Mouse (Mus musculus) limb, embryonic 15.5 days (tissue): ENCODE results near the gene Myl10. TPM values are rescaled to one million over a fixed set of nuclear protein-coding genes. Genes with fewer than 3 reads are reported as not detected.
A peak's percentile ranks its signal among the peaks of the same experiment; 100 is the strongest.
"Not testable (repeated sequence)": the region's sequence is repeated elsewhere in the genome, so short reads cannot be mapped to it uniquely, and the experiment has no call there.

Source experiments
- ATAC-seq: fragments of 200-750 bp; cut with Nextera tagmentation; 2 replicates; pipeline ENCODE4 v1.8.0; 2017; ENCODE audit warnings: low read depth, moderate TSS enrichment; ENCODE audit not compliant: insufficient number of reproducible peaks, low FRiP score, low TSS enrichment
- H3K27ac ChIP-seq: fragments of 300-500 bp; sonication (generic); 2 replicates; pipeline ENCODE4 v1.5.1; 2015; ENCODE audit warnings: moderate library complexity, mild to moderate bottlenecking, inconsistent platforms
- H3K27me3 ChIP-seq: fragments of 300-500 bp; sonication (generic); 2 replicates; pipeline ENCODE4 v1.6.1; 2015; ENCODE audit warnings: inconsistent platforms
- H3K36me3 ChIP-seq: fragments of 300-500 bp; sonication (generic); 2 replicates; pipeline ENCODE4 v1.6.1; 2015; ENCODE audit warnings: inconsistent platforms
- H3K4me1 ChIP-seq: fragments of 300-500 bp; sonication (generic); 2 replicates; pipeline ENCODE4 v1.6.1; 2015; ENCODE audit warnings: inconsistent platforms
- H3K4me2 ChIP-seq: fragments of 300-500 bp; sonication (generic); 2 replicates; pipeline ENCODE4 v1.6.1; 2015; ENCODE audit warnings: mild to moderate bottlenecking, inconsistent platforms
- H3K4me3 ChIP-seq: fragments of 300-500 bp; sonication (generic); 2 replicates; pipeline ENCODE4 v1.5.1; 2015; ENCODE audit warnings: mild to moderate bottlenecking, inconsistent platforms
- H3K9ac ChIP-seq: fragments of 300-500 bp; sonication (generic); 2 replicates; pipeline ENCODE4 v1.6.1; 2015; ENCODE audit warnings: inconsistent platforms
- H3K9me3 ChIP-seq: fragments of 300-500 bp; sonication (generic); 2 replicates; pipeline ENCODE4 v1.6.1; 2016; ENCODE audit warnings: inconsistent platforms
- WGBS: fragments of 180-500 bp; shearing (Covaris S2); methylation state at CpG from one replicate; pipeline ENCODE4 v1.1.7; 2015; 5-methylcytosine and 5-hydroxymethylcytosine counted together
- polyA plus RNA-seq: library from polyadenylated mRNA; unstranded; fragments of >200 nt; fragmentation: Nextera tagmentation; extraction: Ambion mirVana; gene quantifications from 2 replicates; pipeline ENCODE4 v1.2.1, GENCODE M21; 2015

Myl10 gene
- polyA plus RNA-seq, 1 experiment from 2014 or later: 0.52 TPM

DNA sequence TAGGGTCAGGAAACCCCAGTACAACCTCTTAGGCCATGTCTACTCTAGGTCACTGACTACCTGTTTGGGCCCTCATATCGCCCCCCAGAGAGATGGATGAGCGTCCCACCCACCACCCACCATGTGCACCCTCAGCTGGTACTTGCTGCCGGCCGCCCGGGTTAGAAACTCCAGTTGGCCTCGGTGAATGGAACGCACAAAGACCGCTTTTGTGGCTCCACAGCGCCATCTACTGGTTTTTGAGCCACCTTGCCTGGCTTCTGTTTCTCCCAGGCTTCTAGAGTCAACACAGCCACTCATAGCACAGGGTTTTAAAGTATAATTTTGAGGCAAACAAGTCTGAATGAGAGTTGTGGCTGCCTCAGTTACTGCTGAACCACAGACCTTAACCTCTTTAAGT lies 13.9 kb downstream of the Myl10 start:
- Histone ChIP-seq H3K36me3 (no peaks in the 10 kb centered on the region), H3K4me1 (peaks cover 10% of the 10 kb centered on the region), H3K9ac (no peak overlapping the region), H3K4me3 (no peak overlapping the region), H3K27ac (no peak overlapping the region), H3K9me3 (no peaks in the 10 kb centered on the region), H3K4me2 (no peak overlapping the region), H3K27me3 (peaks cover 2% of the 10 kb centered on the region; the same call in 1 of the 2 replicates)
- WGBS: 2% methylated on average over 9 of the region's 9 CpGs
- no peak for ATAC-seq

DNA sequence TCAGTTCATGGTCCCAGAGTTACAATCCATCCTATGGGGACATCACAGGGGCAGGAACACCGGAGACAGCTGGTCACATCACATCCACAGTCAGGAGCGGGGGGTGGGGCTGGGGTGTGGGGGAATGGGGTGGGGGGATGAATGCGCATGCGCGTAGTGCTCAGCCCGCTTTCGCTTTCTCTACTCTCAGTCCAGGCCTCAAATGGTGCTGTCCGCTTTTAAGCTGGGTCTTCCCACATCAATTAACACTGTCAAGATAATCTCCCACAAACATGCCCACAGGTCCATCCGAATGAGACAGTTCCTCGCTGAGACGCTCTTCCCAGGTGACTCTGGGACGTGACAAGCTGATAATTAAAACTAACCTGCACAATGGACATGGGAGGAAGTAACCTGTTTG lies 15.2 kb downstream of the Myl10 start:
- Histone ChIP-seq H3K9ac (no peak overlapping the region), H3K27ac (no peak overlapping the region), H3K4me1 (peaks cover 10% of the 10 kb centered on the region), H3K9me3 (no peaks in the 10 kb centered on the region), H3K27me3 (peaks cover 2% of the 10 kb centered on the region; the same call in 1 of the 2 replicates), H3K36me3 (no peaks in the 10 kb centered on the region), H3K4me2 (no peak overlapping the region), H3K4me3 (no peak overlapping the region)
- WGBS: 76% methylated on average over 12 of the region's 12 CpGs
- no peak for ATAC-seq

GRCm38 (mm10) chr5:136710742-136711141 lies 17.8 kb downstream of the Myl10 start:
- Histone ChIP-seq H3K9me3 (no peaks in the 10 kb centered on the region), H3K27me3 (peaks cover 9% of the 10 kb centered on the region), H3K36me3 (no peaks in the 10 kb centered on the region), H3K9ac (no peak overlapping the region), H3K4me1 (peaks cover 16% of the 10 kb centered on the region), H3K4me2 (no peak overlapping the region), H3K4me3 (no peak overlapping the region), H3K27ac (no peak overlapping the region)
- ATAC-seq: no peak
- WGBS: 34% methylated on average over 4 of the region's 4 CpGs

DNA sequence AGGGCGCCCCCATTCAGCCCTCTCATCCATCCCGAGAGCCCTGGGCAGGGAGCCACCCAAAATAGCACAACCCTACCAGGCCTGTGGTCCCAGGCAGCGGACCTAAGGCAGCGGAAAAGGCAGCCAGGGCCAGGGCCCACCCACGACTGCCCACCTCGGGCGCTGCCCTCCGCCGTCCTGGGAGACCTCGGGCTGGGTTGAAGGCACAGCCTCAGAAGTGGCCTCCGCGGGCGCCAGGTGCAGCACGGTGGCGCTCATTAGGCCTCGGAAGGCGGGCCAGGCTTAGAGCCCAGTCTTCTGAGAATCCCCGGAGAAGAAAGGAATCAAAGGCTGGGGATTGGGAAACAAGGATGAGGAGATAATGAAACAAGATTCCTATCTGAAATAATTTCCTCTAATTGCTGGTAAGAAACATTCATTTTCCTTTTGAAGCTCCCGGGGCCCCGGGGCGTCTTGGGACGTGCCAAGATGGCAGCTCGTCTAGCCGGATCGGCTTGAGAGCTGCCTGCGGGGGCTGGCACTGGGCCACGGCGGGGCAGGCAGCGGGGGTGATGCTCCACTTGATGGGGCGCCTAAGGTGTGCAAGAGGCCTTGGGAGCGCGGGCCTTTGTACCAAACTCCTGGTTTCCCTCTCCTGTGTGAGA lies 21.4 kb downstream of the Myl10 start:
- Histone ChIP-seq H3K4me2 (peak overlapping the region; percentile 36), H3K36me3 (no peaks in the 10 kb centered on the region), H3K4me1 (peaks cover 27% of the 10 kb centered on the region), H3K27me3 (peaks cover 6% of the 10 kb centered on the region; the same call in 1 of the 2 replicates), H3K9me3 (no peaks in the 10 kb centered on the region), H3K9ac (no peak overlapping the region), H3K4me3 (peak overlapping the region; percentile 9; the same call in 1 of the 2 replicates), H3K27ac (peak overlapping the region; percentile 50; the same call in 1 of the 2 replicates)
- 21% methylated on average over 32 of the region's 32 CpGs for WGBS
- no peak for ATAC-seq

GRCm38 (mm10) chr5:136714879-136715278 lies 21.9 kb downstream of the Myl10 start:
- H3K9ac ChIP-seq: no peak overlapping the region
- peak overlapping the region; percentile 36 for H3K4me2 ChIP-seq
- no peak for ATAC-seq
- no peaks in the 10 kb centered on the region for H3K36me3 ChIP-seq
- H3K27me3 ChIP-seq: peaks cover 6% of the 10 kb centered on the region; the same call in 1 of the 2 replicates
- peak overlapping the region; percentile 9; the same call in 1 of the 2 replicates for H3K4me3 ChIP-seq
- no peak overlapping the region for H3K27ac ChIP-seq
- peaks cover 27% of the 10 kb centered on the region for H3K4me1 ChIP-seq
- WGBS: 24% methylated on average over 11 of the region's 11 CpGs
- no peaks in the 10 kb centered on the region for H3K9me3 ChIP-seq

DNA sequence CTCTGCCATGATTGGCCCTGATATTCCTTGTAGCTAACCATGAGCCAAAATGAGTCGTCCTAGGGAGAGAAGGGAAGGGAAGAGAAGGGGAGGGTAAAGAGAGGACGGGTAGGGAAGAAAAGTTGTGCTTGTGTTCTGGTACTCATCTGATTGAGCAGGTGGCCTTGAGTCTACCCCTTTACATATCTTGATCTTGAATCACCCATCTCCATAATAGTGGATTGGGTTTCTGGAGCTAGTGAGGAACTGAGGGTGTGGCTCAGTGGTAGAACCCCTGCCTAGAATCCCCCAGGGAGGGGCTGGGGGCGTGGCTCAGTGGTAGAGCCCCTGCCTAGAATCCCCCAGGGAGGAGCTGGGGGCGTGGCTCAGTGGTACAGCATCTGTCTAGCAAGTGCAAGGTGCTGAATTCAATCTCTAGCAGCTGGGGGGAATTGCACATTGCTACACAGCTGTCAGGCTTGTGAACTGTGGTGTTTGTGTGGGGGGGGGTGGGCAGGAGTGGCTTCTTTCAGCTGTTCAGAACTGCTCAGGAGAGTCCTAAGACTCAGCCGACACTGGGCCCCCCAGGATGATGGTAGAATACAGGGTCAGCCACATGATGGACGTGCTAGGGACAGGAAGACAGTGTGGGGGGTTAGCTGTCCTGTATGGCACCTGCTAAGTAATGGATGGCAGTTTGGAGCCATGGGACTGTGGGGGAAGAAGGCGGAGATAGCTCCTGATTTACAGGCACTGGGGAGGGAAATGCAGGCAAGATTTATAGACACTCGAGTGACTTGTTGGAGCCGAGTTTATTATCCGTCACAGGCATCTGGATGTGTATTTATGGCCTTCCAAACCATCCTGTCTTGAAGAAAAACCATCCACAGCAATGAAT lies 24.0 kb downstream of the Myl10 start:
- Histone ChIP-seq H3K9ac (no peak overlapping the region), H3K9me3 (no peaks in the 10 kb centered on the region), H3K27ac (no peak overlapping the region), H3K27me3 (peaks cover 6% of the 10 kb centered on the region; the same call in 1 of the 2 replicates), H3K4me1 (peaks cover 32% of the 10 kb centered on the region), H3K4me3 (no peak overlapping the region), H3K4me2 (no peak overlapping the region), H3K36me3 (no peaks in the 10 kb centered on the region)
- ATAC-seq: no peak
- WGBS: 25% methylated on average over 10 of the region's 10 CpGs

- H3K9me3 ChIP-seq: no peaks in the 10 kb centered on the region
- ATAC-seq: no peak
- H3K27ac ChIP-seq: no peak overlapping the region
- WGBS: 67% methylated on average over 2 of the region's 2 CpGs
- no peaks in the 10 kb centered on the region for H3K36me3 ChIP-seq
- peaks cover 32% of the 10 kb centered on the region for H3K4me1 ChIP-seq
- no peak overlapping the region for H3K4me2 ChIP-seq
- H3K9ac ChIP-seq: no peak overlapping the region
- no peak overlapping the region for H3K4me3 ChIP-seq
- H3K27me3 ChIP-seq: peaks cover 6% of the 10 kb centered on the region; the same call in 1 of the 2 replicates
Measured at GRCm38 (mm10) chr5:136717573-136717854, 24.6 kb downstream of the Myl10 start.

DNA sequence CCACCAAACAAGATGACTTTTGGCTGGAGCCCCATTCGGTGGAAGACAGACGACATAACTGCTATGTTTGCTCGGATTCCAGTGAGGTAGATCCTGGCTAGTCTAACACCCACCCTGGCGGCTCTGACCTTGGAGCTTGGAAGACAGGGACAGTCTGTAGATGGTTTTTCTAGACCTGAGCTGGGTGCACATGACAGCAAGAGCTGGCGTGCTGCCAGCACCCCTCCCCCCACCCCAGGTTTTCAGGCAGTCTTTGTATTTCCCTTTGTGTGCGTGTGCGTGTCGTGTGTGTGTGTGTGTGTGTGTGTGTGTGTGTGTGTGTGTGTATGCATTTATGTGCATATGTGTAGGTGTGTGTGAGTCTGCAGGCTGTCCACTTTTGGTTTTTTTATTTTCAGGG lies 25.7 kb downstream of the Myl10 start:
- Histone ChIP-seq H3K9ac (no peak overlapping the region), H3K9me3 (no peaks in the 10 kb centered on the region), H3K36me3 (no peaks in the 10 kb centered on the region), H3K4me1 (peaks cover 32% of the 10 kb centered on the region), H3K27ac (no peak overlapping the region), H3K4me2 (no peak overlapping the region), H3K27me3 (peaks cover 1% of the 10 kb centered on the region; the same call in 1 of the 2 replicates), H3K4me3 (no peak overlapping the region)
- 46% methylated on average over 6 of the region's 8 CpGs for WGBS
- no peak for ATAC-seq

- Histone ChIP-seq H3K4me2 (no peak overlapping the region), H3K4me1 (peaks cover 19% of the 10 kb centered on the region), H3K4me3 (no peak overlapping the region), H3K27me3 (no peaks in the 10 kb centered on the region), H3K36me3 (no peaks in the 10 kb centered on the region), H3K9me3 (no peaks in the 10 kb centered on the region), H3K9ac (no peak overlapping the region), H3K27ac (no peak overlapping the region)
- no peak for ATAC-seq
- WGBS: 55% methylated on average over 5 of the region's 5 CpGs
Measured at GRCm38 (mm10) chr5:136721596-136721995, 28.6 kb downstream of the Myl10 start.

DNA sequence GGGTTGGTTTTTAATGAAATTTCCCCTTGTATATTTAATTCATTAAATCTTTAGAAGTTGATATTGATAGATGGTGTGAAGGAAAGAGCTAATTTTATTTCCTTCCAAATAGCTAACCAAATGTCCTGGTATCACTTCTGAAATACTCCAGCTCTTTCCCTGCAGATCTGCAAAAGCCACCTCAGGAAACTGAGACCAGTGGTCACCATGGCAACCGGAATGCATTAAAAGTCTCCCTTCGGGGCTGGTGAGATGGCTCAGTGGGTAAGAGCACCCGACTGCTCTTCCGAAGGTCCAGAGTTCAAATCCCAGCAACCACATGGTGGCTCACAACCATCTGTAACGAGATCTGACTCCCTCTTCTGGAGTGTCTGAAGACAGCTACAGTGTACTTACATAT lies 33.3 kb downstream of the Myl10 start:
- H3K9me3 ChIP-seq, H3K4me1 ChIP-seq, H3K27me3 ChIP-seq, H3K36me3 ChIP-seq, H3K4me3 ChIP-seq, H3K27ac ChIP-seq, ATAC-seq, H3K9ac ChIP-seq, H3K4me2 ChIP-seq: not testable (repeated sequence)
- 89% methylated on average over 5 of the region's 5 CpGs for WGBS

GRCm38 (mm10) chr5:136738918-136739317 lies 46.0 kb downstream of the Myl10 start:
- H3K36me3 ChIP-seq: peaks cover 15% of the 10 kb centered on the region; the same call in 1 of the 2 replicates
- H3K9me3 ChIP-seq: no peaks in the 10 kb centered on the region
- H3K4me3 ChIP-seq: no peak overlapping the region
- 0 out of 2 replicates have a peak, but pooled peaks have one; percentile 63 for ATAC-seq
- H3K9ac ChIP-seq: no peak overlapping the region
- no peak overlapping the region for H3K27ac ChIP-seq
- H3K4me2 ChIP-seq: no peak overlapping the region
- WGBS: 32% methylated on average over 6 of the region's 6 CpGs
- H3K27me3 ChIP-seq: no peaks in the 10 kb centered on the region
- H3K4me1 ChIP-seq: peaks cover 6% of the 10 kb centered on the region; the same call in 1 of the 2 replicates

DNA sequence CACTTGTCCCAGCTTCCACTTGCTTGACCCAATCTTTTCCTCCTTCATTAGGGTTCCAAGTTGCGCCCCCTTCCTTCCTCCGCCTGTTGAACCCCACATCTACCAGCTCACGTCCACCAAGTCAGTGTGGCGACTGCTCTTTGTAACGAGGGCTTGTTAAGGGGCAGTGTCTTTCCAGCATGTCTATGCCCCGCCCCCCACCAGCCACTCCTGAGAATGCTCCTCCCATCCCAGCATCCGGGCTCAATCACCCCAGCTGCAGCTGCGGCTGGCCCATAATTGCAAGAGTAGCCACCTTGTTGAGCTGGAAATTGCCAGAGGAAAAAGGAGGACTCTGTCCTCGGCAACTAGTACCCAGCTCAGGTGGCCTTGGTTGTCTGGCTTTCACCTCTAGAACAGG lies 53.6 kb downstream of the Myl10 start:
- 71% methylated on average over 9 of the region's 9 CpGs for WGBS

More for the DNA sequence above, 53.6 kb downstream of the Myl10 start:
- peaks cover 14% of the 10 kb centered on the region; the same call in 1 of the 2 replicates for H3K9me3 ChIP-seq
- no peaks in the 10 kb centered on the region for H3K27me3 ChIP-seq
- H3K36me3 ChIP-seq: peaks cover 77% of the 10 kb centered on the region
- H3K9ac ChIP-seq: no peak overlapping the region
- no peak overlapping the region for H3K4me3 ChIP-seq
- no peak overlapping the region for H3K27ac ChIP-seq
- H3K4me2 ChIP-seq: no peak overlapping the region
- ATAC-seq: no peak
- no peaks in the 10 kb centered on the region for H3K4me1 ChIP-seq
